Mouse (Mus musculus) bone marrow, adult 2 months (tissue): ENCODE measurements around the gene Olfr47. TPM values are rescaled to one million over a fixed set of nuclear protein-coding genes. Genes with fewer than 3 reads are reported as not detected.
"Not testable (repeated sequence)": the region's sequence is repeated elsewhere in the genome, so short reads cannot be mapped to it uniquely, and the experiment has no call there.

Source experiments
- H3K27ac ChIP-seq: fragments of 200-500 bp; 2 replicates; pipeline ENCODE4 v1.5.1; 2012; ENCODE audit warnings: low read depth, mild to moderate bottlenecking, control low read depth, inconsistent platforms, low read length; ENCODE audit not compliant: control insufficient read depth, poor library complexity, insufficient read depth
- H3K4me1 ChIP-seq: fragments of 200-500 bp; 2 replicates; pipeline ENCODE4 v1.6.1; 2011; ENCODE audit warnings: low read length; ENCODE audit not compliant: control insufficient read depth, insufficient read depth
- H3K4me3 ChIP-seq: fragments of 200-500 bp; replicated peaks from 2 replicates; pipeline ENCODE3; 2011; ENCODE audit warnings: mild to moderate bottlenecking, low read depth, low read length, control low read depth; ENCODE audit not compliant: control insufficient read depth
- CTCF ChIP-seq: fragments of 200-500 bp; IDR thresholded peaks from 2 replicates; pipeline ENCODE4 v1.5.1; 2011; ENCODE audit warnings: low read length, control low read depth; ENCODE audit not compliant: control insufficient read depth, insufficient read depth
- POLR2A ChIP-seq: fragments of 200-500 bp; IDR thresholded peaks from 2 replicates; pipeline ENCODE4 v1.6.1; 2011; ENCODE audit warnings: low read depth, mild to moderate bottlenecking, control low read depth, low read length, borderline replicate concordance; ENCODE audit not compliant: control insufficient read depth
- WGBS: fragments of 180-500 bp; shearing (Covaris S2); methylation state at CpG from one replicate; pipeline ENCODE4 v1.1.7; 2018; 5-methylcytosine and 5-hydroxymethylcytosine counted together
- polyA plus RNA-seq: library from polyadenylated mRNA; stranded (reverse); fragments of >200 nt; gene quantifications from 2 replicates; pipeline ENCODE4 v1.2.4, GENCODE M21; 2011; ENCODE audit warnings: low replicate concordance; ENCODE audit not compliant: missing spikeins, insufficient read depth, insufficient read length

Olfr47 gene
- not detected in 2 replicates for polyA plus RNA-seq

- not testable (repeated sequence) for H3K4me3 ChIP-seq, H3K4me1 ChIP-seq, H3K27ac ChIP-seq
- WGBS, result 64% methylated on average over 1 of the region's 1 CpGs
Observed at GRCm38 (mm10) chr6:43231255-43231654, at the start of gene Olfr47. TSS of gene Olfr47 (plus strand) at chr6:43231529.

GRCm38 (mm10) chr6:43190986-43191385 lies 40.3 kb upstream of the Olfr47 start:
- Histone ChIP-seq H3K27ac (no peak overlapping the region), H3K4me1 (no peaks in the 10 kb centered on the region), H3K4me3 (no peak overlapping the region)
- TF ChIP-seq CTCF, result no peak
- no peak for TF ChIP-seq POLR2A
- WGBS, result 75% methylated on average over 3 of the region's 3 CpGs

GRCm38 (mm10) chr6:43196781-43197180 lies 34.5 kb upstream of the Olfr47 start, which contains the start of gene Olfr435:
TSS of gene Olfr435 (plus strand) at chr6:43197146.
- Histone ChIP-seq H3K4me3 (no peak within 1 kb of the TSS), H3K27ac (no peak within 1 kb of the TSS), H3K4me1 (no peaks in the 10 kb centered on the region)
- TF ChIP-seq CTCF (no peak), POLR2A (no peak)

- Histone ChIP-seq H3K4me1 (no peaks in the 10 kb centered on the region), H3K4me3 (no peak overlapping the region), H3K27ac (no peak overlapping the region)
- WGBS, result 57% methylated on average over 3 of the region's 3 CpGs
- no peak for TF ChIP-seq CTCF
- TF ChIP-seq POLR2A, result no peak
Observed at GRCm38 (mm10) chr6:43198094-43198493, 33.2 kb upstream of the Olfr47 start.

- Histone ChIP-seq H3K4me1 (no peaks in the 10 kb centered on the region), H3K27ac (no peak overlapping the region), H3K4me3 (no peak overlapping the region)
- TF ChIP-seq CTCF, result no peak
- no peak for TF ChIP-seq POLR2A
Observed at GRCm38 (mm10) chr6:43202786-43203185, 28.5 kb upstream of the Olfr47 start.

GRCm38 (mm10) chr6:43205355-43205754 lies 26.0 kb upstream of the Olfr47 start:
- Histone ChIP-seq H3K27ac (no peak overlapping the region), H3K4me3 (no peak overlapping the region), H3K4me1 (no peaks in the 10 kb centered on the region)
- TF ChIP-seq CTCF (no peak), POLR2A (no peak)
- WGBS, result 47% methylated on average over 2 of the region's 2 CpGs

- not testable (repeated sequence) for H3K4me3 ChIP-seq, H3K4me1 ChIP-seq, H3K27ac ChIP-seq
Observed at GRCm38 (mm10) chr6:43212873-43213272, 18.5 kb upstream of the Olfr47 start, which contains the start of gene Olfr434. TSS of gene Olfr434 (plus strand) at chr6:43213021.

- Histone ChIP-seq H3K27ac (no peak overlapping the region), H3K4me1 (no peaks in the 10 kb centered on the region), H3K4me3 (no peak overlapping the region)
- 10% methylated on average over 4 of the region's 4 CpGs for WGBS
- TF ChIP-seq CTCF (no peak), POLR2A (no peak)
Observed at GRCm38 (mm10) chr6:43242061-43242460, 10.7 kb downstream of the Olfr47 start.

- no peaks in the 10 kb centered on the region for H3K4me1 ChIP-seq
- 57% methylated on average over 3 of the region's 3 CpGs for WGBS
Observed at GRCm38 (mm10) chr6:43247396-43247795, 16.1 kb downstream of the Olfr47 start.

More at GRCm38 (mm10) chr6:43247396-43247795, 16.1 kb downstream of the Olfr47 start:
- H3K4me3 ChIP-seq, result no peak overlapping the region
- TF ChIP-seq CTCF, result no peak
- no peak for TF ChIP-seq POLR2A
- no peak overlapping the region for H3K27ac ChIP-seq
